Mouse (Mus musculus) frontal cortex, adult (tissue): ENCODE data around the gene Dhdds.
A peak's percentile ranks its signal among the peaks of the same experiment; 100 is the strongest.

Experiments
- ATAC-seq: cut with Nextera tagmentation; 2 replicates; pipeline ENCODE4 v1.9.2; 2017; ENCODE audit warnings: mild to moderate bottlenecking, moderate library complexity, mixed read lengths; ENCODE audit not compliant: low TSS enrichment

The Dhdds gene

GRCm38 (mm10) chr4:134000466-134001438, at the start of gene Dhdds:
Gene Dhdds (minus strand): TSS chr4:134000918.
- ATAC-seq = peak; percentile 100

DNA sequence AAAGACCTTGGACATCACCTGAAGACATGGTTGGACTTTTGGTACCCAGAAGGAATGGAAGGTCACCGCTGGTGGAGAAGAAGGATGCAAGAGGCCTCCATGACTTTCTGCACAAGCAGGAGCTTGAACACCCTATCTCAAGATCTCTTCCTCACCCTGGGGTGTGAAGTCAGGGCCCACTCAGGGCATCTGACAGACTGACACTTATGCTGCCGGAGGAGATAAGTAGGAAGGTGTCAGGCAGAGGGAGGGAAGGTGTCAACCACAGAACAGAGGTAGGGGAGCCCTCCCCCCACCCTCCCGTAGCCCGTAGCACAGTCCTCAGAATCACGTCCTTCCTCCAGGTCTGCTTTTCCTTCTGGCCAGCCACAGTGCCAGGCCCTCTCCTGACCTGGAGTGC, 46.9 kb upstream of the Dhdds start:
- ATAC-seq = no peak

GRCm38 (mm10) chr4:134043041-134043440, 42.3 kb upstream of the Dhdds start:
- no peak for ATAC-seq

- ATAC-seq = no peak
Observed at GRCm38 (mm10) chr4:134041317-134042123, 40.8 kb upstream of the Dhdds start.

GRCm38 (mm10) chr4:134035953-134036352, 35.2 kb upstream of the Dhdds start:
- ATAC-seq = peak; percentile 82

GRCm38 (mm10) chr4:134025802-134026201, 25.1 kb upstream of the Dhdds start:
- no peak for ATAC-seq

- ATAC-seq = no peak
Observed at GRCm38 (mm10) chr4:134020621-134021020, 19.9 kb upstream of the Dhdds start.

GRCm38 (mm10) chr4:134019641-134020351, 19.1 kb upstream of the Dhdds start:
- ATAC-seq = no peak

- ATAC-seq = no peak
Observed at GRCm38 (mm10) chr4:134019210-134019609, 18.5 kb upstream of the Dhdds start.

GRCm38 (mm10) chr4:134018779-134019145, 18.0 kb upstream of the Dhdds start, which contains the start of gene Lin28a:
Gene Lin28a (minus strand): TSS chr4:134018841.
- no peak for ATAC-seq

DNA sequence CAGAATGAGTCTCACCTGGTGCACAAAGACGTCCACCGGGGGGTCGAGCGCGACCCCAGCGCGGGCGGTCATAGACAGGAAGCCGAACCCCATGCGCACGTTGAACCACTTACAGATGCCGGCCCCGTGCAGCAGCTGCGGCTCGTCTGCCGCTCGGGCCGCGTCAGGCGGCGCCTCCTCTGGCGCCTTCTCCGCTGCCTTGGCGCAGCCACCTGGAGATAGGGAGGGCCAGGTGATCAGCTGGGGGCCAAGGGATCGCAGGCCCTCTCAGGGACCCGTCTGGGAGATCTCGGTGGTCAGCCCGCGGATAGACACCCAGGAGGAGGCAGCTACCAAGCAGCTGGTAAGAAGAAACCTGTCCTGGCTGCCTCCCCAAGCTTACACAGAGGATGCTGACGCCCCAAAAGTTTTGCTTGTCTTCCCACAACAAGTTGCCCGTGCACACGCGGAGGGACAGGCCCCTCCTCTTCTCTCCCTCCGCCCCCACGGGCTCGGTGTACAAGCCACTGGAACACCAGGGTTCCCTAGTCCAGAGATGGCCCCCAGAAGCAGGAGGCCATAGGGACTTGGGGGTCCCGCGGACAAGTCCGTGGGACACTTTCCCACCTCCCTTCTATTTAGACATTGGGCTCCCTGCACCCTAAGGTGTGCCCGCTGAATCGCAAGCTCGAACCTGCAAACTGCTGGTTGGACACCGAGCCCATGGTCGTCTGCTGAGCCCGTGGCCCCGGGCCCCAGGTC, 17.5 kb upstream of the Dhdds start:
- ATAC-seq = no peak

DNA sequence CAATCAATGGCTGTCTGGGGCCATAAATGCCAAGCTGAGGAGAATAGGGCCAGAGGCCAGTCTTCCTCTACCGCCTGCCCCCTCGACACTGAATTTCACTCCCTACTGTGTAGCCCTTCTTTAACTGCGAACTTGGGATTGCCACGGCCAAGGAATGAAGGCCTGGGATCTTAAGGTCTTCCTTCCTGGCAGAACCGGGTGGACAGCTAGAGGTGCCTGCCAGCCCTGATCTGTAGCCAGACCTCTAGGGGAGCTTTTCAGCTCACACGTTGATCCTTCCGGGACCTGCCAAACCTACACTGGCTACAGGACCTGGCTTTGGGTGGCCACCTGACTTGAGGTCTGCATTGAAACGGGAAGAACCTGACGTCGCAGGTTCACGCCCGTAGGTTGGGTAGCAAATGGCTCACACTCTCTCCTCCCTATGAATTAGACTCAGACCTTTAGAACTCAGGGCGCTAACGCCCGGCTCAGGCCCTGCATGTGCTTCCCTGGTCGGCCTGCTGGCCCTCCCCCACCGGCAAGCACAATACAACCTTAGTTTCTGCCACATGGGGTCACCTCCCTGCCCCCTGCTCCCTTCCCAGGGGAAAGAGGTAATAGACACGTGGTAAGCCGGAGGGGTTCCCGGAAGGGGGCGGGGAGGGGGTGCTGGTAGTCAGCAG, 16.6 kb upstream of the Dhdds start:
- no peak for ATAC-seq

DNA sequence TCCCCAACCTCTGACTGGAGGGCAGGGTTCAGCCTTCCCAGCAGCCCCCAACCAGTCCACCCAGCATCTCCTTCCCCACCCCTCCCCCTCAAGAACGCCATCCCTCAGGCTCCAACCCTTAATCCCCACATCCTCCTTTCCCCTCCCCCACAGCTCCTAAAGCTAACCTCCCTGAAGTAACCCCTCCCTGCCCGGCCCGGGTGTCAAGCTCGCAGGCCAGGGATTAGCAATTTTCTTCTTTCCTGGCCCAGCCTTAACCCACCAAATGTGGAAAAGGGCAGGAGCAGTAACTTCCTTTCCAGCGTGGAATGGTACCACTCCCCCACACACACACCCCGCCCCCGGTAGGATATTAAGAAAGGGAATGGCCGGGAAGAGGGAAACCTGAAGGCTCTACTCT, 16.0 kb upstream of the Dhdds start:
- ATAC-seq = no peak

DNA sequence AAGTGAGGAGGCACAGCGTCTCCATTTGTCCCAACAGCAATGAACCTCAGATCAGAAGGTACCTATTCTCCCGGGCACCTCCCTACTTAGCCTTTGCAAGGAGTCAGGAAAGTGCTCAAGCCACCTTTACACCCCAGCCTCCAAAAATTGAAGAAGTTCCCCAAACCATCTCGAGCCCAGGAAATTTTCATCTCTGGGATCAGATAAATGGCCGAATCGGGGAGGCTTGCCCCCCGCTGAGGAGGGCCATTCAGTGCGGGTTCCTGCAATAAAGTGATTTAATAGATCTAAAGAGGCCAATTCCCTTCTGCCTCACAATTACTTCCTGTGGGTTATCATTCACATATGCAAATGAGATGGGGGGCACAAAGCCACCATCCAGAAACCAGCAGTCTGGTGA, 15.5 kb upstream of the Dhdds start:
- ATAC-seq = no peak

GRCm38 (mm10) chr4:134012858-134013528, 12.3 kb upstream of the Dhdds start:
- no peak for ATAC-seq

DNA sequence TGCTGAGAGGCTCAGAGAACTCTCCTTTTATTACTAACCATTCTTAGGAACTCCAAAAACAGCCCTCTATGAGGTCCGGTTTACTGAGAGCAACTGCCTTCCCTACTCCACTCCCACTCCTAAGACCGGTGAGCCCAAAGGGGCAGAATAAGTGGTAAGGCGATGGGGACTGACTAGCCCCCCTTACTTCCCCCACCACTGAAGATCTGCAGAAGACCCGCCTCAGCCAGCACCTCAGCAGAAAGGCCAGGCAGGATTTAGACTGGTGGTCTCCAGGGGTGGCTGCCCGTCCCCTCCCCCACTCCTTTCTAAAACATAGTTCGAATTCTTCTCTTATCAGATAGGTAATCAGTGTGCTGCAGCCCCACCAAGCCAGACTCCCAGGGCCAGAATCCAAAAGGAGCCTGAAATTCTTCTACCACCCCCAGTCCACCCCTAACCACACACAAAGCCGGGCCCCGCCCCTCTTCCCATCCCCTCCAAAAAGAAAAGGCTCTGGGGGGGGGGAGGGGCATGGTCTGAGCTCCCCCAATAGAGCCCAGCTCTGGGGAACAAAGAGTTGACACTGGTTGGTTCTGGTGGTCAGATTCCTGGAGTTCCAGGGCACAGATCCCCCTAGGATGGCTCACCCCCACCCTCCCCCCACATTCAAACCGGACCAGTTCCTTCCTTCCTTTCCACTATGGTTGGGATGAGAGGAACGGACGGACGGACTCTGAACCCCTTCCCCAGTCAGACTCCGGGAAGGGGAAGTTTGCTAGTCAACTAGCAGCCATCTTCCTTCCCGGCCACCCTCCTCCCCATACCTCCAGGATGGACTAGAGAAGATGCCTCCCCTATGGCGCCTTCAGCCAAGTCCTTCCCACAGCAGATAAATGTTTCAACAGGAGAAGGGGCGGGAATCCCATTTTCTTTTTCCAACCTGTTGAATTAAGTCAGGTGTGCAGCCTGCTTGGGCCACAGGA, 11.0 kb upstream of the Dhdds start:
- ATAC-seq = no peak

GRCm38 (mm10) chr4:134009709-134010108, 9.0 kb upstream of the Dhdds start:
- no peak for ATAC-seq

- ATAC-seq = no peak
Observed at GRCm38 (mm10) chr4:134006845-134007244, 6.1 kb upstream of the Dhdds start.
